ENCODE assay signal across 14 mouse cellular contexts in the genomic region with DNA sequence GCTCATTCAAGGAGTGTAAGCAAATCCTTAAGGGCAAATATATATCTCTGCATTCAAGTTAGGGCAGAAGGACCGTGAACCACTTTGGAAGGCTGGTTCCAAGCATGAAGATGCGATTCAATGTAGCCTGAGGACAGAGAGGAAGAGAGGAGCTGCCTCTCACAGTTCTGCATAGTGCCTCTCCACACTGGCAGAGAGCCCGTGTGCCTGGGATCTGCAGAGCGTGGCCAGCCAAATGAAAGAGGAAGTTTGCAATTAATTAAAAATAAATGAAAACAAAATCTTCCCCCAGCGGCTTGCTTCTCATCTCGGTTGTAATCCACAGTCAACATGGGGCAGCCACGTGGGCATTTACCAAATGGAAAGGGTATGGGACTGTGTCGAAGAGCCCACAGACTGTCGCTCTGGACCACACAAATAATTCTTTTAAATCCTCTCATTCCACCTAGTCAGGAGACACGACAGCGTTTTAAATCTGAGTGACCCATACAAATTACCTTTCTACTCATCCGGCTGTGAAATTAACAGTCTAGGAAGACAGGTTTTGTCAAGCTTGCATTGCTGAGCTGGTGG.
DNase-seq lines count a peak whose midpoint lies in the region; ATAC-seq and TF ChIP-seq lines count a peak whose summit lies in the region.
"Had no signal": no experiment of that assay in that cellular context is flagged by ENCODE, and none has a peak within 500 bp of the region (broad histone marks: within the 10 kb centered on the region; RNA-seq: fewer than 3 reads in every experiment).

No protein-coding gene starts in this region.

- H3K4me1 ChIP-seq in hindbrain, embryonic 14.5 days (replicated peaks; ENCODE audit: control insufficient read depth, insufficient read depth, low read length): no peaks in the 10 kb centered on the region
- H3K4me1 ChIP-seq in hindbrain, embryonic 11.5 days (replicated peaks; ENCODE audit: control insufficient read depth, insufficient read depth, low read length): no peaks in the 10 kb centered on the region
- H3K4me1 ChIP-seq in hindbrain, embryonic 16.5 days (ENCODE audit: control insufficient read depth, insufficient read depth, low read depth, low read length): no peaks in the 10 kb centered on the region
- no peaks in the 10 kb centered on the region for H3K4me1 ChIP-seq in midbrain, postnatal 0 days (ENCODE audit: insufficient read depth, low read length)
- H3K4me1 ChIP-seq: heart, embryonic 10.5 days; limb, embryonic 13.5 days; midbrain, embryonic 12.5 days had no signal

- peak overlapping the region; percentile 28 for H3K4me2 ChIP-seq in hindbrain, embryonic 14.5 days (replicated peaks)
- H3K4me2 ChIP-seq in hindbrain, embryonic 11.5 days (replicated peaks; ENCODE audit: low read depth, low read length): no peak overlapping the region
- H3K4me2 ChIP-seq in hindbrain, embryonic 16.5 days (ENCODE audit: low read length): peak overlapping the region; percentile 19; the same call in 1 of the 2 replicates
- no peak overlapping the region for H3K4me2 ChIP-seq in midbrain, postnatal 0 days (ENCODE audit: low read depth, low read length, poor library complexity, severe bottlenecking)
- H3K4me2 ChIP-seq: limb, embryonic 13.5 days; midbrain, embryonic 12.5 days had no signal

- WGBS in hindbrain, embryonic 14.5 days: 61% methylated on average over 12 of the region's 12 CpGs
- 79% methylated on average over 12 of the region's 12 CpGs for WGBS in hindbrain, embryonic 11.5 days
- 62% methylated on average over 12 of the region's 12 CpGs for WGBS in hindbrain, embryonic 16.5 days
- 63% methylated on average over 12 of the region's 12 CpGs for whole genome bisulfite sequencing in midbrain, postnatal 0 days

- no peak overlapping the region for H3K9ac ChIP-seq in hindbrain, embryonic 14.5 days
- no peak overlapping the region for H3K9ac ChIP-seq in hindbrain, embryonic 11.5 days (ENCODE audit: low read depth, low read length)
- H3K9ac ChIP-seq in hindbrain, embryonic 16.5 days (ENCODE audit: low read depth, low read length): no peak overlapping the region
- no peak overlapping the region for H3K9ac ChIP-seq in midbrain, postnatal 0 days (replicated peaks; ENCODE audit: low read length, poor library complexity, severe bottlenecking)
- H3K9ac ChIP-seq: forebrain, postnatal 0 days; limb, embryonic 13.5 days; midbrain, embryonic 12.5 days had no signal

- H3K4me3 ChIP-seq in hindbrain, embryonic 14.5 days (replicated peaks; ENCODE audit: low read length): no peak overlapping the region
- H3K4me3 ChIP-seq in hindbrain, embryonic 11.5 days (ENCODE audit: low read depth, low read length): no peak overlapping the region
- no peak overlapping the region for H3K4me3 ChIP-seq in hindbrain, embryonic 16.5 days (ENCODE audit: low read length)
- H3K4me3 ChIP-seq in midbrain, postnatal 0 days (ENCODE audit: low read depth, low read length): no peak overlapping the region
- H3K4me3 ChIP-seq: heart, embryonic 10.5 days; limb, embryonic 13.5 days; midbrain, embryonic 12.5 days had no signal

- no peak for TF ChIP-seq CTCF in midbrain, postnatal 0 days (IDR thresholded peaks at IDR 0.05)

- no peak for DNase-seq in hindbrain, embryonic 14.5 days (ENCODE audit: low spot score)
- DNase-seq in hindbrain, embryonic 11.5 days (ENCODE audit: low spot score): no peak
- peak; percentile 10 for DNase-seq in lung, postnatal 10 days
- DNase-seq in lung, adult 18-20 months: no peak
- peak; percentile 41 for DNase-seq in midbrain, postnatal 0 days (ENCODE audit: low spot score)
- DNase-seq in embryo, embryonic 9.5 days (ENCODE audit: extremely low spot score): no peak
- no peak for DNase-seq in ovary, postnatal 36 days (ENCODE audit: low spot score)
- DNase-seq: forebrain, postnatal 0 days; heart, postnatal 36 days had no signal

- no peak overlapping the region for H3K27ac ChIP-seq in hindbrain, embryonic 14.5 days
- no peak overlapping the region for H3K27ac ChIP-seq in hindbrain, embryonic 11.5 days (ENCODE audit: low read depth, low read length)
- H3K27ac ChIP-seq in hindbrain, embryonic 16.5 days (ENCODE audit: low read depth, low read length): no peak overlapping the region
- no peak overlapping the region for H3K27ac ChIP-seq in midbrain, postnatal 0 days (ENCODE audit: low read depth, low read length)
- H3K27ac ChIP-seq: heart, embryonic 10.5 days; limb, embryonic 13.5 days; midbrain, embryonic 12.5 days had no signal

- no peaks in the 10 kb centered on the region for H3K36me3 ChIP-seq in hindbrain, embryonic 14.5 days (replicated peaks; ENCODE audit: control insufficient read depth, insufficient read depth)
- H3K36me3 ChIP-seq in hindbrain, embryonic 11.5 days (ENCODE audit: control insufficient read depth, insufficient read depth, low read length): no peaks in the 10 kb centered on the region
- no peaks in the 10 kb centered on the region for H3K36me3 ChIP-seq in hindbrain, embryonic 16.5 days (ENCODE audit: control insufficient read depth, insufficient read depth, low read length)
- no peaks in the 10 kb centered on the region for H3K36me3 ChIP-seq in midbrain, postnatal 0 days (ENCODE audit: insufficient read depth, low read length)
- H3K36me3 ChIP-seq: G1E; heart, embryonic 10.5 days; limb, embryonic 13.5 days; midbrain, embryonic 12.5 days had no signal

- peak; percentile 66; the same call in 1 of the 2 replicates for ATAC-seq in hindbrain, embryonic 14.5 days (ENCODE audit: low FRiP score)
- no peak for ATAC-seq in hindbrain, embryonic 11.5 days (ENCODE audit: low FRiP score)
- ATAC-seq in hindbrain, embryonic 16.5 days: peak; percentile 74; the same call in 1 of the 2 replicates
- 0 out of 2 replicates have a peak, but pooled peaks have one; percentile 41 for ATAC-seq in midbrain, postnatal 0 days (ENCODE audit: low FRiP score)
- ATAC-seq: forebrain, postnatal 0 days had no signal

- H3K9me3 ChIP-seq in hindbrain, embryonic 14.5 days (ENCODE audit: control insufficient read depth, low read length): no peaks in the 10 kb centered on the region
- H3K9me3 ChIP-seq in hindbrain, embryonic 11.5 days (ENCODE audit: control insufficient read depth, low read length): no peaks in the 10 kb centered on the region
- no peaks in the 10 kb centered on the region for H3K9me3 ChIP-seq in hindbrain, embryonic 16.5 days (ENCODE audit: control insufficient read depth, low read length)
- H3K9me3 ChIP-seq in midbrain, postnatal 0 days (ENCODE audit: low read length): no peaks in the 10 kb centered on the region
- H3K9me3 ChIP-seq: G1E; heart, embryonic 10.5 days; limb, embryonic 13.5 days; midbrain, embryonic 12.5 days had no signal

- H3K27me3 ChIP-seq in hindbrain, embryonic 14.5 days (ENCODE audit: control insufficient read depth, insufficient read depth, low read length): no peaks in the 10 kb centered on the region
- no peaks in the 10 kb centered on the region for H3K27me3 ChIP-seq in hindbrain, embryonic 11.5 days (ENCODE audit: control insufficient read depth, insufficient read depth, low read length)
- H3K27me3 ChIP-seq in hindbrain, embryonic 16.5 days (replicated peaks; ENCODE audit: control insufficient read depth, insufficient read depth, low read length): no peaks in the 10 kb centered on the region
- H3K27me3 ChIP-seq in midbrain, postnatal 0 days (ENCODE audit: insufficient read depth, low read length): no peaks in the 10 kb centered on the region
- H3K27me3 ChIP-seq: limb, embryonic 13.5 days; midbrain, embryonic 12.5 days had no signal

Comparison
In these comparisons a context has a peak if more than half of its experiments do, and no peak if none do; other contexts are left out.
1. DNase-seq: peak in lung, postnatal 10 days (single experiment) and midbrain, postnatal 0 days (single experiment); none in hindbrain, embryonic 14.5 days (single experiment), hindbrain, embryonic 11.5 days (single experiment), lung, adult 18-20 months (0 of 2), embryo, embryonic 9.5 days (single experiment) and ovary, postnatal 36 days (single experiment).
2. H3K4me2 ChIP-seq: peak in hindbrain, embryonic 14.5 days (single experiment) and hindbrain, embryonic 16.5 days (single experiment); none in hindbrain, embryonic 11.5 days (single experiment) and midbrain, postnatal 0 days (single experiment).